Mouse (Mus musculus): Measurements from ENCODE around the gene Mpig6b. TPM values are rescaled to one million over a fixed set of nuclear protein-coding genes. Genes with fewer than 3 reads are reported as not detected.
A peak's percentile ranks its signal among the peaks of the same experiment; 100 is the strongest.

Mpig6b gene
- polyA plus RNA-seq, 1 experiment from 2014 or later, result 1.8 TPM

DNA sequence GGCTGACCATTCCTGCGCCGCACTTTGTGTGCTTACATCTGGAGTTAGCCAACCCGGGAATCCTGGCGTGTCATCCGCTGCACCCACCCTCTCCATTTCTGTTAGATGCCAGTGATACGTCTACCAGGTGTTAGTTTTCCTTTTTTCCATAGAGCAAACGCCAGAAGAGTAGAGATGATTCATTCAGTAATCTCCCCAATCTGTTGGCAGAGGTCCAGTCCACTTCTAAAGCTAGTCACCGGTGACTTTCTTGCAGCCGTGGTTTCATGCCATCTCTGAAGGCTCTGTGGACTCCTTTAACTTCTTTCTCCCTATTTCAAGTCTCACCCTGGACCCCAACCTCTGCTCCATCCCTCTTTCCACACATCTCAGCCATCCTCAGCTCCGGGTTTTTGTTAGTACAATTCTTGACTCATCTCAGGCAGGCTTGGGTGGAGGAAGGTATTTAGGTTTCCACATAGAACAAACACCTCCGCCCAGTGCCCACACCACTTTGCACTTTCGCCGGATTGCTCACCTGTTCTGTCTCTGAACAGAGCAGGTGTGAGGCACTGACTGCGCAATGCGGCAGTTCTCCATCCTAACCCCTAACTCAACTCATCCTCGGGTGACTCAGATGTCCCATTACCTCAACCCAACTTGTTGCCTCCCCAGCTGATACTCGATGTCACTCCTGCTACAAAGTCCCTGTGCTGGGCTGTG, 2.4 kb upstream of the Mpig6b start:
- no peak for ATAC-seq (replicated peaks; ENCODE audit: insufficient number of reproducible peaks, low FRiP score, low TSS enrichment)
- Histone ChIP-seq H3K9me3 (replicated peaks; ENCODE audit: control insufficient read depth, low read length) (no peaks in the 10 kb centered on the region), H3K36me3 (ENCODE audit: control insufficient read depth, insufficient read depth, low read length) (no peaks in the 10 kb centered on the region), H3K4me3 (ENCODE audit: low read depth, low read length) (no peak overlapping the region), H3K27ac (ENCODE audit: low read depth, low read length) (no peak overlapping the region), H3K9ac (ENCODE audit: low read depth, low read length) (no peak overlapping the region), H3K4me2 (no peak overlapping the region), H3K4me1 (ENCODE audit: control insufficient read depth, insufficient read depth, low read length) (peaks cover 14% of the 10 kb centered on the region), H3K27me3 (ENCODE audit: control insufficient read depth, insufficient read depth, low read length) (peaks cover 45% of the 10 kb centered on the region)
- 73% methylated on average over 17 of the region's 17 CpGs for WGBS (ENCODE audit: insufficient replicate concordance)

DNA sequence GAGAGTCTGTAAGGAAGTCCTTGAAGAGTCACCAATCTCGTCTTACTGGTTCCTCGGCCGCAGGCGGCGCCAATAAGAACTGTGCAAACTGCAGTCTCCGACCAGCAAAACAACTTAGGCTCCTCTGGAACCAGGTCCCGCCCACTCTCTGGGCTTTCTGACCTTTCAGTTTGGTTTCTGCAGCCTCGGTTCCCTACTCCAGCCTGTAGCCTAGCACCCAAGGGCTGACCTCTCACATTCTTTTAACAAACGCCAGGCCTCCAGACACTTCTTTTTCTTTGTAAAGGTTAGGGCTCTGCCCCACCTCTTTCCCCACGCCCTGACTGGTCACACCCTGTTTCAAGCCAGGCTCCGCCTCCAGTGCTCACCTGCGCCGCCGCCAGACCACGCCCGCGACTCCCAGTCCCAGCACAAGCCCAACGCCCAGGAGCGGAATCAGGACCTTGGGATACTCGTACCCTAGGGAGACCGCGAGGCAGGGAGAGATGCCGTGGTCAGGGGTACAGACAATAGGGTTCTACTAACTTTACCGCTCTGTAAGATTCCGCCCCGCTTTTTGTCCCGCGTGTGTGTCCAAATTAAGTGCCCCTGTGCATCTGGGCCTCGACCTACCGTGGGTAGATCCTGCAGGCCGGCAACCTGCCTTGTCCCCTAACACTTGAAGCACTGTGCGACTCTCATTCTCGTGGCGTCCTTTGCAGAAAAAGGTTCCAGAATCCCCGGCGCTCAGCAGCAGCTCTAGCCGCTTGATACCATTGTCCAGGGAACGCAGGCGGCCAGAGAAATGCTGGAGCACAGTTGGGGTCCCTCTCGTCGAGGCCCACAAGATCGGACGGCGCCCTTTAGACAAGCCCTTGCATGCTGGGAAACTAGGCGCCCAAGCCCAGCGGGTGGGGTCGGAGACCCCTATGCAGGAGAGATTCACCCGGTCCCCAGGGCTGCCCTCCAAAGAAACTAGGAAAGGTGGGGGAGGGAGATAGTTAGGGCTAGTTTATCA, 735 bp downstream of the Mpig6b start, which contains the start of gene Ly6g6c:
TSS of gene Ly6g6c (plus strand) at position 438 of the 997 bp plus-strand sequence.
- Histone ChIP-seq H3K27me3 (ENCODE audit: control insufficient read depth, insufficient read depth, low read length) (peaks cover 50% of the 10 kb centered on the region), H3K4me2 (peak within 1 kb of the TSS; percentile 66), H3K9me3 (replicated peaks; ENCODE audit: control insufficient read depth, low read length) (no peaks in the 10 kb centered on the region), H3K4me3 (ENCODE audit: low read depth, low read length) (peak within 1 kb of the TSS; percentile 38), H3K4me1 (ENCODE audit: control insufficient read depth, insufficient read depth, low read length) (peaks cover 16% of the 10 kb centered on the region), H3K36me3 (ENCODE audit: control insufficient read depth, insufficient read depth, low read length) (peaks cover 13% of the 10 kb centered on the region), H3K27ac (ENCODE audit: low read depth, low read length) (no peak within 1 kb of the TSS), H3K9ac (ENCODE audit: low read depth, low read length) (peak within 1 kb of the TSS; percentile 52; the same call in 1 of the 2 replicates)
- ATAC-seq (replicated peaks; ENCODE audit: insufficient number of reproducible peaks, low FRiP score, low TSS enrichment), result no peak; the same call in 1 of the 2 replicates
- 1% methylated on average over 48 of the region's 48 CpGs for WGBS (ENCODE audit: insufficient replicate concordance)

DNA sequence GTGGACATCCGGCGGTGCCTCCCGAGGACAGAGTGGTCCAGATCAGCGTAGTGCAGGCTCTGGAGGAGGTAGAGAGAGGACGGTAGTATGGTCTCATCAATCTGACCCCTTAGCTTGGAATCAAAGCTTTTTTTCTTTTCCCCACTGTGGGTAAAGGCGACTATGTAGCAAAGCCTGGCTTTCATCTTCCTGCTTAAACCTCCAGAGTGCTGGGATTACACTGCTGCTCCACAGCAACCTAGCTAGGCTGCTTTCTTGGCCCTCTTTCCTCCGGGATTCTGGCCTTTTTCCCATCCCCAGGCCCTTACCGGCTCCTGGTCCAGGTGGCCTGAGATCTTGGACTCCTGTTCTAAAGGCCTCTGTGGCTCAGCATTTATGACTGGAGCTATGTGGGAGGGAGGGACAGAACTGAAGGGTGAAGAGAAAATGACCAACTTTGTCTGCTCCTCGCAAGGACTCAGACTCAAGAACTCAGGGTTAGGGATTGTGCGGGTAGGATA, 1.6 kb downstream of the Mpig6b start:
- Histone ChIP-seq H3K27ac (ENCODE audit: low read depth, low read length) (no peak overlapping the region), H3K4me3 (ENCODE audit: low read depth, low read length) (peak overlapping the region; percentile 38; the same call in 1 of the 2 replicates), H3K36me3 (ENCODE audit: control insufficient read depth, insufficient read depth, low read length) (peaks cover 13% of the 10 kb centered on the region), H3K9me3 (replicated peaks; ENCODE audit: control insufficient read depth, low read length) (no peaks in the 10 kb centered on the region), H3K4me2 (peak overlapping the region; percentile 66), H3K9ac (ENCODE audit: low read depth, low read length) (no peak overlapping the region), H3K27me3 (ENCODE audit: control insufficient read depth, insufficient read depth, low read length) (peaks cover 50% of the 10 kb centered on the region), H3K4me1 (ENCODE audit: control insufficient read depth, insufficient read depth, low read length) (peaks cover 20% of the 10 kb centered on the region)
- 32% methylated on average over 10 of the region's 10 CpGs for WGBS (ENCODE audit: insufficient replicate concordance)
- ATAC-seq (replicated peaks; ENCODE audit: insufficient number of reproducible peaks, low FRiP score, low TSS enrichment), result no peak

DNA sequence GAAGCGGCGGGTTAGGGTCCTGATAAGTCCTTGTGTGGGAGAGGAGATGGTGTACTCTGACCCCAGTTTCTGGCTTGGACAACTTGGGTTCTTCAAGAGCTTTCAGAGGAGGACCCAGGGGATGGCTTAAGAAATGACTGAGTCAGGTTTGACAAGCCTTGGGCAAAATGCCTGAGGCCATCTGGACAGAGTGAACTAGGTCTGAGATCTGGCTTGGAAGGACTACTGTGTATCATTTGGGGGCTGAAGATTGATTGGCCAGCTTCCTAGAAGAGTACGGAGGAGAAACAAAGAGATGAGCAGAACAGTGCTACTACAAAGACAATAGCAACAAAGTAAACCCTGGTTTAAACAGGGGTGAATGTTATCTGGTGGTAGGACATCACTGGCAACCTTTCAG, 2.5 kb downstream of the Mpig6b start:
- H3K36me3 ChIP-seq (ENCODE audit: control insufficient read depth, insufficient read depth, low read length), result peaks cover 13% of the 10 kb centered on the region
- H3K9ac ChIP-seq (ENCODE audit: low read depth, low read length), result no peak overlapping the region
- peaks cover 24% of the 10 kb centered on the region for H3K4me1 ChIP-seq (ENCODE audit: control insufficient read depth, insufficient read depth, low read length)
- no peaks in the 10 kb centered on the region for H3K9me3 ChIP-seq (replicated peaks; ENCODE audit: control insufficient read depth, low read length)
- no peak overlapping the region for H3K27ac ChIP-seq (ENCODE audit: low read depth, low read length)
- H3K4me2 ChIP-seq, result no peak overlapping the region
- WGBS (ENCODE audit: insufficient replicate concordance), result 83% methylated on average over 3 of the region's 3 CpGs
- no peak for ATAC-seq (replicated peaks; ENCODE audit: insufficient number of reproducible peaks, low FRiP score, low TSS enrichment)
- peaks cover 50% of the 10 kb centered on the region for H3K27me3 ChIP-seq (ENCODE audit: control insufficient read depth, insufficient read depth, low read length)
- H3K4me3 ChIP-seq (ENCODE audit: low read depth, low read length), result no peak overlapping the region

DNA sequence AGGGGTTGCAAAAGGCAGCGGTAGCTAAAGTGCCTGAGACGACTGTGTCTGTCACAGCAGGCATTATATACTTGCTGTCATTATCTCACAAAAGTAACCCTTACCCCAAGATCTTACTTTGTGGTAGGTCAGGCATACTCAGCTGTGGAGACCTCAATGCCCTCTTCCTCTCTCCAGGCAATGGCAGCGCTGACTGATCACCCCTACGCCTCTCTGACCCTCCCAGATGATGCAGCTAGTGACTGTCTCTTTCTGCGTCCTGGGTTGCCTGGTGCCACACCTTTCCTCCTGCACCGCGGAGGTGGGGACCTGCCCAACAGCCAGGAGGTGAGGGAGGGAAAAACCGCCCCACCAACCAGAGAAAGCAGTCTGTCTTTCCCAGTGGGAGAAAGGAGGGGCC, 4.7 kb downstream of the Mpig6b start:
- H3K9ac ChIP-seq (ENCODE audit: low read depth, low read length), result no peak overlapping the region
- H3K27me3 ChIP-seq (ENCODE audit: control insufficient read depth, insufficient read depth, low read length), result peaks cover 31% of the 10 kb centered on the region
- H3K4me3 ChIP-seq (ENCODE audit: low read depth, low read length), result no peak overlapping the region
- no peak overlapping the region; the same call in 1 of the 2 replicates for H3K4me2 ChIP-seq
- peaks cover 22% of the 10 kb centered on the region for H3K36me3 ChIP-seq (ENCODE audit: control insufficient read depth, insufficient read depth, low read length)
- H3K9me3 ChIP-seq (replicated peaks; ENCODE audit: control insufficient read depth, low read length), result no peaks in the 10 kb centered on the region
- no peak for ATAC-seq (replicated peaks; ENCODE audit: insufficient number of reproducible peaks, low FRiP score, low TSS enrichment)
- H3K4me1 ChIP-seq (ENCODE audit: control insufficient read depth, insufficient read depth, low read length), result peaks cover 27% of the 10 kb centered on the region
- H3K27ac ChIP-seq (ENCODE audit: low read depth, low read length), result no peak overlapping the region
- WGBS (ENCODE audit: insufficient replicate concordance), result 78% methylated on average over 8 of the region's 8 CpGs

DNA sequence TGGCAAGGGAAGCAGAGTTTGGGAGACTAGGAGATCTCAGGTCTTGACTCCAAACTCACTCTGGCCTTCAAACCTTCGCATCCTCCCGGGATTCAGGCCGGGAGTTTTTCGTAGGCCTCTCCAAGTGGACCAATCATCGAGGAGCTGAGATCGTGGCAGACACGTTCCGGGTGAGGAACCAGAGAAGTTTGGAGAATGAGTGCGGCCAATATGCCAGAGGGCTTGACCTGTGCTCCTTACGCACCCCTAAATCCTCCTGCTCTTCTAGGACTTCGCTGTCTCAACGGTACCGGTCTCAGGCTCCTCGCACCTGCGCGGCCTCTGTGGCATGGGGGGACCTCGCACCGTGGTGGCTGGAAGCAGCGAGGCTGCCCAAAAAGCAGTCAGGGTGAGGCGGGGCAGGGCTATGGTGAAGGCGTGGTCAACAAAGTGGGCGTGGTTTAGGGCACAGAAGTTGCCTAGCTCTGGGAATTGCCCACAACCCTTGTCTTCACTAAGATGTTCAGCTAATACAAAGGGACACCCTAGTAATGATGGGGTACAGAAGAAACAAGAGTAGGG, 5.2 kb downstream of the Mpig6b start:
- H3K9me3 ChIP-seq (replicated peaks; ENCODE audit: control insufficient read depth, low read length), result no peaks in the 10 kb centered on the region
- H3K9ac ChIP-seq (ENCODE audit: low read depth, low read length), result 0 out of 2 replicates have a peak overlapping the region, but pooled peaks have one; percentile 94
- WGBS (ENCODE audit: insufficient replicate concordance), result 62% methylated on average over 22 of the region's 22 CpGs
- H3K4me2 ChIP-seq, result peak overlapping the region; percentile 77
- H3K4me1 ChIP-seq (ENCODE audit: control insufficient read depth, insufficient read depth, low read length), result peaks cover 27% of the 10 kb centered on the region
- no peak overlapping the region for H3K27ac ChIP-seq (ENCODE audit: low read depth, low read length)
- H3K4me3 ChIP-seq (ENCODE audit: low read depth, low read length), result peak overlapping the region; percentile 77
- H3K36me3 ChIP-seq (ENCODE audit: control insufficient read depth, insufficient read depth, low read length), result peaks cover 26% of the 10 kb centered on the region
- no peak for ATAC-seq (replicated peaks; ENCODE audit: insufficient number of reproducible peaks, low FRiP score, low TSS enrichment)
- H3K27me3 ChIP-seq (ENCODE audit: control insufficient read depth, insufficient read depth, low read length), result peaks cover 26% of the 10 kb centered on the region

DNA sequence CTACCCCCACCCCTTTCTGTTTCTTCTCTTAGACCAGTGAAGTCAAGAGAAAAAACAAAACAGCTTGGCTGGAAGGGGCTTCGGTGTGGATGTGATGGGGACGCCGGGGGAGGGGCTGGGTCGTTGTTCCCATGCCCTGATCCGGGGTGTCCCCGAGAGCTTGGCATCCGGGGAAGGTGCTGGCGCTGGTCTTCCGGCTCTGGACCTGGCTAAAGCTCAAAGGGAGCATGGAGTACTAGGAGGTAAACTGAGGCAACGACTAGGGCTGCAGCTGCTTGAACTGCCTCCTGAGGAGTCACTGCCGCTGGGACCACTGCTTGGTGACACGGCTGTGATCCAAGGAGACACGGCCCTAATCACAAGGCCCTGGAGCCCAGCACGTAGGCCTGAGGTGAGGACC, 5.9 kb downstream of the Mpig6b start:
- no peaks in the 10 kb centered on the region for H3K9me3 ChIP-seq (replicated peaks; ENCODE audit: control insufficient read depth, low read length)
- H3K9ac ChIP-seq (ENCODE audit: low read depth, low read length), result peak overlapping the region; percentile 94
- H3K4me3 ChIP-seq (ENCODE audit: low read depth, low read length), result peak overlapping the region; percentile 77
- H3K27ac ChIP-seq (ENCODE audit: low read depth, low read length), result no peak overlapping the region
- peaks cover 20% of the 10 kb centered on the region for H3K4me1 ChIP-seq (ENCODE audit: control insufficient read depth, insufficient read depth, low read length)
- H3K36me3 ChIP-seq (ENCODE audit: control insufficient read depth, insufficient read depth, low read length), result peaks cover 30% of the 10 kb centered on the region
- 27% methylated on average over 14 of the region's 14 CpGs for WGBS (ENCODE audit: insufficient replicate concordance)
- peaks cover 19% of the 10 kb centered on the region for H3K27me3 ChIP-seq (ENCODE audit: control insufficient read depth, insufficient read depth, low read length)
- ATAC-seq (replicated peaks; ENCODE audit: insufficient number of reproducible peaks, low FRiP score, low TSS enrichment), result no peak
- H3K4me2 ChIP-seq, result peak overlapping the region; percentile 77

Measured in heart, embryonic 11.5 days (tissue).